Mouse (Mus musculus) heart, embryonic 15.5 days (tissue): Measurements from ENCODE around the gene Prpf4. TPM values are rescaled to one million over a fixed set of nuclear protein-coding genes. Genes with fewer than 3 reads are reported as not detected.

ENCODE experiments used
- ATAC-seq: fragments of 200-750 bp; cut with Nextera tagmentation; replicated peaks from 2 replicates; pipeline ENCODE4 v1.8.0; 2017; ENCODE audit warnings: low read depth, moderate TSS enrichment; ENCODE audit not compliant: insufficient number of reproducible peaks, insufficient read depth, low FRiP score
- H3K27ac ChIP-seq: fragments of 300-500 bp; sonication (generic); 2 replicates; pipeline ENCODE4 v1.5.1; 2015; ENCODE audit warnings: mild to moderate bottlenecking, inconsistent platforms
- H3K27me3 ChIP-seq: fragments of 300-500 bp; sonication (generic); 2 replicates; pipeline ENCODE4 v1.6.1; 2015; ENCODE audit warnings: inconsistent platforms
- H3K36me3 ChIP-seq: fragments of 300-500 bp; sonication (generic); 2 replicates; pipeline ENCODE4 v1.6.1; 2015; ENCODE audit warnings: mild to moderate bottlenecking, inconsistent platforms
- H3K4me1 ChIP-seq: fragments of 300-500 bp; sonication (generic); replicated peaks from 2 replicates; pipeline ENCODE4 v1.6.1; 2015; ENCODE audit warnings: inconsistent platforms
- H3K4me2 ChIP-seq: fragments of 300-500 bp; sonication (generic); 2 replicates; pipeline ENCODE4 v1.6.1; 2015; ENCODE audit warnings: inconsistent platforms, mild to moderate bottlenecking, moderate library complexity
- H3K4me3 ChIP-seq: fragments of 300-500 bp; sonication (generic); 2 replicates; pipeline ENCODE4 v1.5.1; 2015; ENCODE audit warnings: mild to moderate bottlenecking, inconsistent platforms
- H3K9ac ChIP-seq: fragments of 300-500 bp; sonication (generic); 2 replicates; pipeline ENCODE4 v1.6.1; 2015; ENCODE audit warnings: mild to moderate bottlenecking, inconsistent platforms
- H3K9me3 ChIP-seq: fragments of 300-500 bp; sonication (generic); replicated peaks from 2 replicates; pipeline ENCODE4 v1.6.1; 2016; ENCODE audit warnings: inconsistent platforms
- WGBS: fragments of 180-500 bp; shearing (Covaris S2); methylation state at CpG from one replicate; pipeline ENCODE4 v1.1.7; 2015; ENCODE audit warnings: mixed read lengths; 5-methylcytosine and 5-hydroxymethylcytosine counted together
- polyA plus RNA-seq: library from polyadenylated mRNA; unstranded; fragments of >200 nt; fragmentation: Nextera tagmentation; extraction: Ambion mirVana; gene quantifications from 2 replicates; pipeline ENCODE4 v1.2.1, GENCODE M21; 2015

Prpf4 gene
- polyA plus RNA-seq, 1 experiment from 2014 or later = 11.5 TPM

DNA sequence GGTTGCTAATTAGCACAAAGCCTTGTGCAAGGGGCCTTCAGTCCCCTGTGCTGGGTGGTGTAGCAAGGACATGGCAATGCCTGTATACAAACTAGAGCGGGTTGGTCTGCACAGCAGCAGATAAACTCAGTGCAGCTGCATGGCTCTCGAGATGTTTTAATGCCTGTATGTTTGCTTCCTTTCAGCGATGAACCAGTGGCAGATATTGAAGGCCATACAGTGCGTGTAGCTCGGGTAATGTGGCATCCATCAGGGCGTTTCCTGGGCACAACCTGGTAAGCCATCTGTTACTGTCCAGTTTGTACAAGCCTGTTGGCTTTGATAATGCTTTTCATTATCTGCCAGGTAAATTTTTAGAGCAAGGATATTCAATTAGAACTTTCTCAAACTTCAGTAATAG is 10.5 kb downstream of the Prpf4 start:
- no peaks in the 10 kb centered on the region for H3K9me3 ChIP-seq
- peaks cover 99% of the 10 kb centered on the region for H3K36me3 ChIP-seq
- no peak overlapping the region for H3K9ac ChIP-seq
- no peaks in the 10 kb centered on the region for H3K4me1 ChIP-seq
- H3K4me2 ChIP-seq = no peak overlapping the region
- H3K27ac ChIP-seq = no peak overlapping the region
- no peaks in the 10 kb centered on the region for H3K27me3 ChIP-seq
- ATAC-seq = no peak
- no peak overlapping the region for H3K4me3 ChIP-seq
- WGBS = 93% methylated on average over 6 of the region's 6 CpGs

DNA sequence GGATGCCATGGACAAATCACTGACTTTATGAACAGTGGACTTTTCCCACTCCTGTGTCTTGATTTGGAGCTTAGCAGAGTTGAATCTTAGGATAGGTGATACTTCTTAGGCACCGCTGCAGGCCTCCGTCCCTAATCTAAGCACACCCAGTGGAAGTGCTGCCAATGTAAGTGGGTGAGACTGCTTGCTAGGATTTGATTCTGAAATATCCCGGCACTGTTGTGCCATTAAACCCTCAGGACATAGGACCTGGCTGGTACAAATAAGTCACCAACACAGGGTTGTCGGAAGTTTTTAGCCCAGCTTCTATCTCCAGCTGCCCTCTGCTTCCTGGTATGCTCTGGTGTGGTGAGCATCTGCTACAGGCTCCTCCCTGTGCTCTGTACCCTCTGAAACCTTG is 17.3 kb downstream of the Prpf4 start:
- WGBS = 90% methylated on average over 4 of the region's 4 CpGs
- H3K9ac ChIP-seq = no peak overlapping the region
- H3K4me2 ChIP-seq = no peak overlapping the region
- H3K9me3 ChIP-seq = no peaks in the 10 kb centered on the region
- H3K36me3 ChIP-seq = peaks cover 45% of the 10 kb centered on the region
- ATAC-seq = no peak
- H3K4me3 ChIP-seq = no peak overlapping the region
- H3K27ac ChIP-seq = no peak overlapping the region
- H3K27me3 ChIP-seq = no peaks in the 10 kb centered on the region; the same call in 1 of the 2 replicates
- peaks cover 6% of the 10 kb centered on the region for H3K4me1 ChIP-seq

DNA sequence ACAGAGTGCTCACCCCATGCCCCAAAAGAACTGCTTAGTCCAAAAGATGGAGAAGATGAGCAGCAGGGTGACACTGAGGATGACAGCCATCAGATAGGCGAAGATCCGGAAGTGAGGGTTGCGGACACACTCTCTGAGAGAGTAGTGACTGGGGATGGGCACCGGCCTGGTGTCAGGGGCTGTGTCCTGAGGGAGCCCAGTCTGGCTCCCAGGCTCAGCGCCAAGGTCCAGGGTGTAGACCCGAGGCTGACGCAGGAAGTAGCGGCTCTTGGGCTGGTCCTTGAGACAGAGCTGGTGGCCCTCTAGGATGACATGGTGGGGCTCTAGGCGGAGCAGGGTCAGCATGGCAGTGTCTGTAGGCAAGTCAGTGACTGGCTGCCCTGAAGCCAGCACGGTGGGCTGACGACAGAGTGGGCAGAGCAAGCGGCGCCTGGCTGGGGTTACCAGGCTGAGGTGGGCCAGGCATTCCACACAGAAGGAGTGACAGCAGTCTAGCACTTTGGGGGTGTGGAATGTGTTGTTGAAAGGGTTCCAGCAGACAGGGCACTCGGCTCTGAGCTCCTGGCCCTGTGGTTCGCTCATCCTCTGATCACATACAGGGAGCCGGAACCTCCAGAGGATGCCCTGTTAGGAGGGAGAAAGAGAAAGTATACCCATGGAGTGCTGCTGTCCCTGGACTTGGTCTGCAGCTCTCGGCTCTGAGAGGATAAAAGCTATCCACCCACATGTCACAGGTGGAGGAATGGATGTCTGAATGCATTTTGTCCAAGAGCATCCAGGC is 19.6 kb downstream of the Prpf4 start:
- ATAC-seq = 0 out of 2 replicates have a peak, but pooled peaks have one; percentile 18
- H3K4me2 ChIP-seq = peak overlapping the region; percentile 52
- no peaks in the 10 kb centered on the region; the same call in 1 of the 2 replicates for H3K27me3 ChIP-seq
- no peak overlapping the region for H3K27ac ChIP-seq
- peaks cover 6% of the 10 kb centered on the region for H3K4me1 ChIP-seq
- no peak overlapping the region for H3K9ac ChIP-seq
- H3K9me3 ChIP-seq = no peaks in the 10 kb centered on the region
- H3K4me3 ChIP-seq = peak overlapping the region; percentile 3; the same call in 1 of the 2 replicates
- 56% methylated on average over 17 of the region's 17 CpGs for WGBS
- peaks cover 22% of the 10 kb centered on the region for H3K36me3 ChIP-seq

DNA sequence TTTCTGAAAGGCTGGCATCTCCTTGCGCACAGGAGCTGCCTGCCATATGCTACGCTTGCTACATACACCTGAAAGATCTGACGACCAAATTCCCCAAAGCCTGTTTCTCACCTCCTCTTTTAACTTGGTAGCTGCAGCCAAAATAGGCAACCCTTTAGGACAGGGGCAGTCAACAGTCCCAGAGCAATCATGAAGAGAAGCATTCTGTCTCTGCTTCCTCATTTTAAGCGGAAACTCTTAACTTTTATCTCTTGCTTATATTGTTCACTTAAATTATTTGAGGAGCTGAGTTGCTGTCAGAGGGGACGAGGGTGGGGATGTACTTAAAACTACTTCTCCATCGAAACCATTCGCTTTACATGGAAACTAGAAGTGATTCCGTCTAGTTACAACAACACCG is 21.0 kb downstream of the Prpf4 start:
- Histone ChIP-seq H3K27ac (no peak overlapping the region), H3K36me3 (peaks cover 9% of the 10 kb centered on the region), H3K4me1 (peaks cover 6% of the 10 kb centered on the region), H3K9ac (no peak overlapping the region), H3K9me3 (no peaks in the 10 kb centered on the region), H3K4me2 (no peak overlapping the region), H3K4me3 (no peak overlapping the region), H3K27me3 (no peaks in the 10 kb centered on the region; the same call in 1 of the 2 replicates)
- 86% methylated on average over 9 of the region's 9 CpGs for WGBS
- no peak for ATAC-seq

DNA sequence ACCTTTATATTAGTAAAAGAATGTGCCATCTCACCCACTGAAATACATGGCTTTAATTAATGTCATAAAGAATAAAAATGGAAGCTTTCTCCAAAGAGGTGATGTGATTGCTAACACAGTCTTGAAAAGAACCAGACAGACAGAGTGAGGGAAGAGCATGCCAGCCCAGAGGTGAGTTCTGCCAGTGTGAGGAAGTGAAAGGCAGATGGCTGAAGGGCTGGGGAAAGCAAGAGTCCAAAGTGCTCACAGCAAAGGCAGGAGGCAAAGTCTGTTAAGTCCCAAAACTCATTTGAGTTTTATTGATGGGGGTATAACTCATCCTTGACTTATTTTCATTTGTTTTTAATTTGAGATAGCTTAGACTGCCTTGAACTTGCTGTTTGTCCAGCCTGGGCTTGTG is 22.1 kb downstream of the Prpf4 start:
- Histone ChIP-seq H3K4me3 (no peak overlapping the region), H3K4me1 (peaks cover 6% of the 10 kb centered on the region)
- no peak for ATAC-seq

DNA sequence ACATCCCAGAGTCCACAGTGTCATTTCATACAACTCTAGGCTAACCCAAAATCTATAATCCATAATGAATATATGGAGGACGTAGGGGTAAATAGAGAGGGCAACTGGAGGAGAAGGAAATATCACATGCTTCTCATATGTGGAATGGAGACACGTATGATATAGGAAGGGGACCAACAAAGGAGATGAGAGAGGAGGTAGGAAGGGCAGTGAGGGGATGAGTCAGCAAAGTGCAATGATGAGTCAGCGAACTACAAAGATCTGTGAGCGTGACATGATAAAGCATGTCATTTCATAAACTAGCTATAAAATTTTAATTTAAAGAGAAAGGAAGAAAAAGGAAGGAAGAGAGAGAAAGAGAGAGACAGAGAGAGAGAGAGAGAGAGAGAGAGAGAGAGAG is 22.9 kb downstream of the Prpf4 start:
- 75% methylated on average over 4 of the region's 4 CpGs for WGBS

More for the DNA sequence above, 22.1 kb downstream of the Prpf4 start:
- no peak overlapping the region for H3K27ac ChIP-seq
- H3K4me2 ChIP-seq = no peak overlapping the region
- H3K9ac ChIP-seq = no peak overlapping the region
- H3K27me3 ChIP-seq = no peaks in the 10 kb centered on the region; the same call in 1 of the 2 replicates
- no peaks in the 10 kb centered on the region for H3K9me3 ChIP-seq
- H3K36me3 ChIP-seq = no peaks in the 10 kb centered on the region

DNA sequence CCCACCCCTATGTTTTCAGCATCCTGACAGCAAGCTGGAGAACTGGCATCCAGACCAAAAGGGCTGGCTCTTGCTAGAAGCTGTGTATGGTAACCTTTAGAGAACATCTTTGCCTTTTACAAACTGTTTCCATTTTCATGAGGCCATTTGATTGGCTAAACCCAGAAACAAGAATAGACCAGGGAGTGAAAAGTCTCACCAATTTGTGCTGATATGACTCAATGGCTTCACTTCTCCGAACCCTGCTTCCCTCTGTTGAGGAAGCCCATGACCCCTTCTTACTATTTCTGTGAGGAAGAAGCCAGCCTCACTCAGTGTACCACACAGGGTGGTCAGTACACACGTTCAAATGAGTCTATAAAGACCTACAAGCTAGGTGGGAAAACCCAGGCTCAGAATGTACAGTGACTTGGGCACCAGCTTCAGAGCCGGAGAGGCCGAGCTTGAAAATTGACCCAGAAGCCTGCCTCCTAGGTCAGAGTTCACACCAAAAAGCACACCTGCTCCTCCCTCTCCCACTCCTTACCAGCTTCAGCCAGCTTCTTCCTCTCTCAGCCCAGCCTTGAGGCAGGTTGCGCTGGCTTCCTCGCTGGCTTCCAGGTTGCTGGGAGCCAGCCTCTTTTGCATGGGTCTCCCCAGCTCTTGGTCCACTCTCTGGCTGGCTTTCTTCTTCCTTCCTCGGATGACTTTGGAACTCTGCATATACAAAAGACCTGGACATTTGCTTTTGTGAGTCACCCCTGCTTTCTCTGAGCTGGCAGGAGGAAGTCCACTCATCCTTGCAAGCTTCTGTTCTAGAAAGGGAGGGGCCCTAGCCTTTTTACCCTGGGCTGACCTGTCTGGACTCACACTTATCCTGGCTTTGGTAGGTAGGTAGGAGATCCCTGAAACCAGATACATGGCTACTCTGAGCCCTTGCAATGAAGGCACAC is 25.6 kb downstream of the Prpf4 start:
- Histone ChIP-seq H3K36me3 (no peaks in the 10 kb centered on the region), H3K9ac (no peak overlapping the region), H3K4me1 (no peaks in the 10 kb centered on the region), H3K27me3 (no peaks in the 10 kb centered on the region; the same call in 1 of the 2 replicates), H3K4me3 (no peak overlapping the region), H3K9me3 (no peaks in the 10 kb centered on the region), H3K27ac (no peak overlapping the region), H3K4me2 (no peak overlapping the region)
- no peak for ATAC-seq
- WGBS = 73% methylated on average over 7 of the region's 7 CpGs

More for the DNA sequence above, 22.9 kb downstream of the Prpf4 start:
- Histone ChIP-seq H3K27me3 (no peaks in the 10 kb centered on the region; the same call in 1 of the 2 replicates), H3K4me2 (no peak overlapping the region), H3K9ac (no peak overlapping the region), H3K36me3 (no peaks in the 10 kb centered on the region), H3K9me3 (no peaks in the 10 kb centered on the region), H3K27ac (no peak overlapping the region), H3K4me3 (no peak overlapping the region), H3K4me1 (peaks cover 6% of the 10 kb centered on the region)
- ATAC-seq = no peak

DNA sequence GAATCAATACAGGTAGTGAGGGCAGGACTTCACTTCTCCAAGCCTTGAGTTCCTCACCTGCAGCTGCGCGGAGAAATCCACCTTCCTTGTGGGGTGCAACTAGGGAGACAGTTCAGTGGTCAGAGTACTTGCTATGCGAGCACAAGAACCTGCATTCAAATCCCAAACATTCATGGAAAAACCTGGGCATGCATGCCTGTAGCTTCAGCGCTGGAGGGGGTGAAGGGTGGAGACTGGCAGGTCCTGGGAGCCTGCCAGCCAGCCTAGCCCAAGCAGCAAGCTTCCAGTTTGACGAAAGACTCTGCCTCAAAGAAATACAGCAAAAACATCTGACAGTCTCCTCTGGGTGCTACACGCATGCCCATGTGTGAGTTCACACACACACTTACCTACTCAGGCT is 26.5 kb downstream of the Prpf4 start, which contains the start of gene Rnf183:
Gene Rnf183 (minus strand): TSS at position 172 of the 400 bp plus-strand sequence.
- Histone ChIP-seq H3K27ac (no peak within 1 kb of the TSS), H3K4me1 (no peaks in the 10 kb centered on the region), H3K4me3 (no peak within 1 kb of the TSS), H3K27me3 (no peaks in the 10 kb centered on the region), H3K9ac (no peak within 1 kb of the TSS), H3K36me3 (no peaks in the 10 kb centered on the region), H3K4me2 (no peak within 1 kb of the TSS), H3K9me3 (no peaks in the 10 kb centered on the region)
- WGBS = 71% methylated on average over 6 of the region's 6 CpGs
- ATAC-seq = no peak

DNA sequence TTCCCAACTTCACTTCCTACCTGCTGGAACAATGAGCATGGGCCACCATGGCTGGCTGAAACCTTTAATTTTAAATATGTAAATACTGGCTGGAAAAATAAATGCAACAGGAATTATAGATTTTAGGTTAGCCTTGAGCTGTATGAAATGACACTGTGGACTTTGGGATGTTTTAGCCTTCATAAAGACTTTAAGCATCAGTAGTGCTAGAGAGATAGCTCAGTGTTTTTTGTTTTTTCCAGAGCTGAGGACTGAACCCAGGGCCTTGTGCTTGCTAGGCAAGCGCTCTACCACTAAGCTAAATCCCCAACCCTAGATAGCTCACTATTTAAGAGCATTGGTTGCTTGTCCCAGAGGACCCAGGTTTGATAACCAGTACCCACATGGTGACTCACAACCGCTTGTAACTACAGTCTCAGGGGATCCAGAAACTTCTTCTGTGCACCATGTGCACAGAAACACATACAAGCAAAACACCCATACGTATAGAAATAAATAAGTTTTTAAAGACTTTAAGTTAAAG is 28.7 kb downstream of the Prpf4 start:
- ATAC-seq = no peak
- no peak overlapping the region for H3K4me3 ChIP-seq
- WGBS = 83% methylated on average over 3 of the region's 3 CpGs
- H3K36me3 ChIP-seq = no peaks in the 10 kb centered on the region
- H3K4me1 ChIP-seq = no peaks in the 10 kb centered on the region
- no peak overlapping the region for H3K27ac ChIP-seq
- H3K9ac ChIP-seq = no peak overlapping the region
- H3K27me3 ChIP-seq = no peaks in the 10 kb centered on the region
- no peaks in the 10 kb centered on the region for H3K9me3 ChIP-seq
- no peak overlapping the region for H3K4me2 ChIP-seq

DNA sequence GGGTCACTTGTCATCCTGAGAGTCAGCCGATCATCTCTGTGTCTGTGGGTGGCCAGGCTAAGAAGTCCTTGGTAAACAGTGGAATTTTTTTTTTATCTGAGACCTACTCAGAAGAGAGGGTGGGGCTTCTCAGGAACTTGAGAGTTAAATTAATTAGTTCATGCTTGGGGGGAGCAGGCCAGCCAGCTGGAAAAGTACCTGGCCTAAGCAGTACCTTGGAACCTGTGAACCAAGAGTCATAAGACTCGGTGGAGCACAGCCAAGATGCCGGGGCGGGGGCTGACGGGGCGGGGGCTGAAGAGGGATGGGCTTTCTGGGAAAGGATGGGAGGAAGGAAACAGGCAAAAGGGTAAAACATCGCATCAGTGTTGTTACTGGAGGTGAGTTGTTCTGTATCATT is 29.3 kb downstream of the Prpf4 start:
- Histone ChIP-seq H3K36me3 (no peaks in the 10 kb centered on the region), H3K9me3 (no peaks in the 10 kb centered on the region), H3K4me1 (no peaks in the 10 kb centered on the region), H3K4me3 (no peak overlapping the region), H3K27ac (no peak overlapping the region), H3K4me2 (no peak overlapping the region), H3K9ac (no peak overlapping the region), H3K27me3 (no peaks in the 10 kb centered on the region)
- ATAC-seq = no peak
- WGBS = 70% methylated on average over 7 of the region's 7 CpGs

DNA sequence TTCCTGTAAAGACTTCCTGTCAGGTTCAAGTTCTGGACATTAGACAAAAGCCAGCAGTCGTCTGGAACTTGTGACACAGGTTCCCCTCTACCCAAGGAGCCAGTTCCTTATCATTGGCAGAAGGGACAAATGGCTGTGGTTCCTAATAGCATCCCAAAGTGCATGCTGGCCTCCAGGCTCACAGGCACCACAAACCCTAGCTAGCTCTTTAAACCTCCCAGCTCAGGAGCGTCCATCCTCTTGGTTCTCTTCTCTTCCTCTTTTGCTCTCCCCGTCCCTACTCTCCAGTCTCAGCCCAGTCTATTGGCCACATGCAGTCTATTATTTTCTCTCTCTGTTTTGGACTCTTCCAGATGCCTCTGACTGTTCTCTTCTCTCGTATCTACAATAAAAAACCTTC is 31.2 kb downstream of the Prpf4 start:
- WGBS = 53% methylated on average over 4 of the region's 4 CpGs
- H3K27me3 ChIP-seq = no peaks in the 10 kb centered on the region
- no peaks in the 10 kb centered on the region for H3K4me1 ChIP-seq
- H3K27ac ChIP-seq = no peak overlapping the region
- H3K9ac ChIP-seq = no peak overlapping the region
- no peak for ATAC-seq
- H3K9me3 ChIP-seq = no peaks in the 10 kb centered on the region
- no peaks in the 10 kb centered on the region for H3K36me3 ChIP-seq
- no peak overlapping the region for H3K4me3 ChIP-seq
- no peak overlapping the region for H3K4me2 ChIP-seq
